Mouse (Mus musculus) limb, embryonic 11.5 days (tissue): Measurements from ENCODE around the gene Agbl2. TPM values are rescaled to one million over a fixed set of nuclear protein-coding genes. Genes with fewer than 3 reads are reported as not detected.
A peak's percentile ranks its signal among the peaks of the same experiment; 100 is the strongest.

ENCODE experiments used
- ATAC-seq: fragments of 200-750 bp; cut with Nextera tagmentation; 2 replicates; pipeline ENCODE4 v1.8.0; 2017; ENCODE audit warnings: low read depth; ENCODE audit not compliant: insufficient number of reproducible peaks, low FRiP score, low TSS enrichment
- DNase-seq: peaks from one replicate; pipeline ENCODE4 v3.0.0-alpha.2; 2015; ENCODE audit warnings: low spot score
- H3K27ac ChIP-seq: fragments of 300-500 bp; sonication (generic); replicated peaks from 2 replicates; pipeline ENCODE4 v1.5.1; 2014; ENCODE audit warnings: low read depth, mild to moderate bottlenecking, low read length
- H3K27me3 ChIP-seq: fragments of 300-500 bp; sonication (generic); 2 replicates; pipeline ENCODE4 v1.6.1; 2014; ENCODE audit warnings: mild to moderate bottlenecking, low read length, mixed read lengths; ENCODE audit not compliant: control insufficient read depth, insufficient read depth
- H3K36me3 ChIP-seq: fragments of 300-500 bp; sonication (generic); 2 replicates; pipeline ENCODE4 v1.6.1; 2014; ENCODE audit warnings: mild to moderate bottlenecking, low read length, moderate library complexity, mixed read lengths; ENCODE audit not compliant: control insufficient read depth, insufficient read depth
- H3K4me1 ChIP-seq: fragments of 300-500 bp; sonication (generic); 2 replicates; pipeline ENCODE4 v1.6.1; 2014; ENCODE audit warnings: low read length, mixed read lengths; ENCODE audit not compliant: control insufficient read depth, insufficient read depth
- H3K4me2 ChIP-seq: fragments of 300-500 bp; sonication (generic); 2 replicates; pipeline ENCODE4 v1.6.1; 2014; ENCODE audit warnings: low read depth, mild to moderate bottlenecking, moderate library complexity; ENCODE audit not compliant: severe bottlenecking
- H3K4me3 ChIP-seq: fragments of 300-500 bp; sonication (generic); 2 replicates; pipeline ENCODE4 v1.5.1; 2014; ENCODE audit warnings: low read depth, low read length
- H3K9ac ChIP-seq: fragments of 300-500 bp; sonication (generic); 2 replicates; pipeline ENCODE4 v1.6.1; 2014; ENCODE audit warnings: mild to moderate bottlenecking, low read length
- H3K9me3 ChIP-seq: fragments of 300-500 bp; sonication (generic); 2 replicates; pipeline ENCODE4 v1.6.1; 2016; ENCODE audit warnings: low read length; ENCODE audit not compliant: control insufficient read depth
- WGBS: fragments of 180-500 bp; shearing (Covaris S2); extraction: QIAGEN DNeasy Blood & Tissue Kit; methylation state at CpG from one replicate; pipeline ENCODE4 v1.1.7; 2014; 5-methylcytosine and 5-hydroxymethylcytosine counted together
- polyA plus RNA-seq: library from polyadenylated mRNA; unstranded; fragments of >200 nt; fragmentation: Nextera tagmentation; extraction: Ambion mirVana; gene quantifications from 2 replicates; pipeline ENCODE4 v1.2.1, GENCODE M21; 2014

The Agbl2 gene
- polyA plus RNA-seq, 1 experiment from 2014 or later: 0.40 TPM

DNA sequence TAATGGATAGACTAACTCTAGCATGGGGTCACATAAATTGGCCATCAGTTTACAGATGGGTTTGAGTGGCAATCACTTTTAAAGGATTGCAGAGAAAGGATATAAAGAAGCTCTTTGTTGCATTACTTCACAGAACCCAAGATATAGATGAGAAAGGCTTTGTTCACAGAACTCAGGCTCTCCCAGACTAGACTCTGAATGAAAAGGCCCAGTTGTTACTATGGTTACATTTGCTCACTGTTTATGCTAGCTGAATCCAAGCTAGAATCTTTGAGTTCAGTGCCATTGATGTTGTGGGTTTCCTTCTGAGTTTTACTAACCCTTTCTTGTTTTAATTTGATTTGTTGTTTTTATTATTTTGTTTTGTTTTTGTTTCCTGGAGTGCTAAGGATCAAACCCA, 81.7 kb downstream of the Agbl2 start:
- peaks cover 3% of the 10 kb centered on the region for H3K36me3 ChIP-seq
- H3K4me3 ChIP-seq: no peak overlapping the region
- no peaks in the 10 kb centered on the region for H3K4me1 ChIP-seq
- H3K9ac ChIP-seq: no peak overlapping the region
- no peak overlapping the region for H3K4me2 ChIP-seq
- H3K27me3 ChIP-seq: no peaks in the 10 kb centered on the region
- DNase-seq (no peak), ATAC-seq (no peak)
- no peaks in the 10 kb centered on the region for H3K9me3 ChIP-seq
- no peak overlapping the region for H3K27ac ChIP-seq

- no peaks in the 10 kb centered on the region for H3K27me3 ChIP-seq
- H3K27ac ChIP-seq: no peak overlapping the region
- DNase-seq: peak; percentile 87
- H3K36me3 ChIP-seq: peaks cover 3% of the 10 kb centered on the region
- no peak overlapping the region for H3K4me2 ChIP-seq
- no peak overlapping the region for H3K4me3 ChIP-seq
- 42% methylated on average over 3 of the region's 3 CpGs for WGBS
- no peak overlapping the region for H3K9ac ChIP-seq
- no peaks in the 10 kb centered on the region for H3K9me3 ChIP-seq
- ATAC-seq: peak; percentile 76
- no peaks in the 10 kb centered on the region for H3K4me1 ChIP-seq
These were observed 84.0 kb downstream of the Agbl2 start for GRCm38 (mm10) chr2:90866524-90866923.

- H3K4me1 ChIP-seq: no peaks in the 10 kb centered on the region
- DNase-seq: no peak
- no peak overlapping the region for H3K27ac ChIP-seq
- H3K9ac ChIP-seq: no peak overlapping the region
- 53% methylated on average over 4 of the region's 4 CpGs for WGBS
- ATAC-seq: no peak
- H3K27me3 ChIP-seq: no peaks in the 10 kb centered on the region
- no peaks in the 10 kb centered on the region for H3K9me3 ChIP-seq
- no peak overlapping the region for H3K4me3 ChIP-seq
- no peak overlapping the region for H3K4me2 ChIP-seq
- peaks cover 3% of the 10 kb centered on the region; the same call in 1 of the 2 replicates for H3K36me3 ChIP-seq
These were observed 87.6 kb downstream of the Agbl2 start for GRCm38 (mm10) chr2:90870136-90870601.

GRCm38 (mm10) chr2:90871180-90871961, 88.8 kb downstream of the Agbl2 start:
- Histone ChIP-seq H3K4me3 (no peak overlapping the region), H3K4me1 (no peaks in the 10 kb centered on the region), H3K9ac (no peak overlapping the region), H3K36me3 (peaks cover 3% of the 10 kb centered on the region; the same call in 1 of the 2 replicates), H3K27me3 (no peaks in the 10 kb centered on the region), H3K27ac (no peak overlapping the region), H3K4me2 (no peak overlapping the region), H3K9me3 (no peaks in the 10 kb centered on the region)
- DNase-seq (no peak), ATAC-seq (no peak)
- WGBS: 75% methylated on average over 8 of the region's 8 CpGs

DNA sequence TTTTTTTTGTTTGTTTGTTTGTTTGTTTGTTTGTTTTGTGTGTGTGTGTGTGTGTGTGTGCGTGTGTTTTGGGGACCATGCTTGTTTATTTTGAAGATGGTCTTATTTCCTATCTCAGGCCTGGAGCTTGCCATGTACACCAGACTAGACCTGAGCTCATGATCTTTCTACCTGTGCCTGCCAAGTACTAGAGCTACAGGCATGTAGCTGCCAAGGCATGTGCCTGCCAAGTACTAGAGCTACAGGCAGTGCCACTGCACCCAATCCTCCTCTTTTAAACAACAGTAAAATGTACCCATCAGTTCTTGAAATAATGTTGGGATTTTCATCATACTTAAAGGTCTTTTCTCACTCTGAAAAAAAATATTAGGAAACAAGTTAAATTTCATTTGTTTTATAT, 91.5 kb downstream of the Agbl2 start:
- Histone ChIP-seq H3K9ac (no peak overlapping the region), H3K9me3 (no peaks in the 10 kb centered on the region), H3K36me3 (no peaks in the 10 kb centered on the region), H3K4me2 (no peak overlapping the region), H3K4me1 (no peaks in the 10 kb centered on the region), H3K27me3 (no peaks in the 10 kb centered on the region), H3K27ac (no peak overlapping the region), H3K4me3 (no peak overlapping the region)
- 89% methylated on average over 1 of the region's 1 CpGs for WGBS
- no peak for DNase-seq
- no peak for ATAC-seq

GRCm38 (mm10) chr2:90875239-90875638, 92.7 kb downstream of the Agbl2 start:
- Histone ChIP-seq H3K4me3 (no peak overlapping the region), H3K36me3 (no peaks in the 10 kb centered on the region), H3K9ac (no peak overlapping the region), H3K27me3 (no peaks in the 10 kb centered on the region), H3K27ac (no peak overlapping the region), H3K9me3 (no peaks in the 10 kb centered on the region), H3K4me1 (no peaks in the 10 kb centered on the region), H3K4me2 (no peak overlapping the region)
- ATAC-seq (no peak), DNase-seq (no peak)
- WGBS: 83% methylated on average over 2 of the region's 2 CpGs

DNA sequence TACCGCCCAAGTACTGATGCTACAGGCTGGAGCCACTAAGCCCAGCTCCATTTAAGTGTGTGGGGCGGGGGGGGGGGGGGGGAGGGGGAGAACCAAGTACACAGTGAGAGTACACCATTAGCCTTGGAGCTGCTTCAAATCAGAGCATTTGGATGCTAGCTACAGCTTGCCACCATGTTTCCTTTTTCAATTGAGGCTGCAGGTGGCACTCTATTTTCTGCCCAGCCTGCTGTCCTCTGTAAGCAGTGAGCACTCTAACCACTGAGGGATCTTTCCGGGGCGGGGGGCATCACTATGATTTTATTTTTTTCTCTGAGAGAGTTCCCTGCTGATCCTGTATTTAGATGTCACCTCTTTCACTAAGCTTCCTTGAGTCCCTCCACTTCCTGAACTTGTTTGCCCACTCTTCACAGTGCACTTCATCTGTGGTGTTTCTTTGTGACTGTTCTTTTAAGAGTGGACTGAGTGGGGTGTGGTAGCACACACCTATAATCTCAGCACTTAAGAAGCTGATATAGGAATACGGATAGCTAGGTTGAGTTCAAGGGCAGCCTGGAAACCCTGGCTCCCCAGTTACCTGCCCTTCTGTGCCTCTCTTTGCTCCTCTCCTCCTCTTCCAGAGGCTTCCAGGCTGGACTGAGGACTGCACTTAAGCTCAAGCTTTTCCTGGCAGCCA, 95.2 kb downstream of the Agbl2 start:
- 66% methylated on average over 4 of the region's 5 CpGs for WGBS
- Histone ChIP-seq H3K4me1 (no peaks in the 10 kb centered on the region), H3K27me3 (no peaks in the 10 kb centered on the region), H3K27ac (no peak overlapping the region), H3K4me3 (no peak overlapping the region), H3K4me2 (no peak overlapping the region), H3K9me3 (no peaks in the 10 kb centered on the region), H3K9ac (no peak overlapping the region), H3K36me3 (no peaks in the 10 kb centered on the region)
- ATAC-seq (no peak), DNase-seq (no peak)

- H3K27ac ChIP-seq: no peak overlapping the region
- H3K4me3 ChIP-seq: no peak overlapping the region
- no peak for ATAC-seq
These were observed 96.9 kb downstream of the Agbl2 start for GRCm38 (mm10) chr2:90879419-90879818.

More at GRCm38 (mm10) chr2:90879419-90879818, 96.9 kb downstream of the Agbl2 start:
- no peak for DNase-seq
- H3K9ac ChIP-seq: no peak overlapping the region
- no peaks in the 10 kb centered on the region for H3K9me3 ChIP-seq
- no peaks in the 10 kb centered on the region for H3K4me1 ChIP-seq
- no peaks in the 10 kb centered on the region; the same call in 1 of the 2 replicates for H3K27me3 ChIP-seq
- H3K36me3 ChIP-seq: no peaks in the 10 kb centered on the region
- no peak overlapping the region for H3K4me2 ChIP-seq
